Mouse (Mus musculus): ENCODE data around the gene H2-D1. TPM values are rescaled to one million over a fixed set of nuclear protein-coding genes. Genes with fewer than 3 reads are reported as not detected.
A peak's percentile ranks its signal among the peaks of the same experiment; 100 is the strongest.

Gene H2-D1
- polyA plus RNA-seq, 1 experiment = 878 TPM

- Histone ChIP-seq H3K4me3 (replicated peaks; ENCODE audit: extremely low read depth, low read depth, low read length) (no peak overlapping the region), H3K4me1 (ENCODE audit: control insufficient read depth, insufficient read depth, low read length) (peaks cover 5% of the 10 kb centered on the region)
- 52% methylated on average over 11 of the region's 11 CpGs for WGBS
- TF ChIP-seq POLR2A (IDR thresholded peaks at IDR 0.05; ENCODE audit: borderline replicate concordance, extremely low read depth, low read depth, low read length) (no peak), CTCF (IDR thresholded peaks at IDR 0.05; ENCODE audit: insufficient read depth, low read length) (peak; percentile 91)
- peak; percentile 68 for DNase-seq
Measured at GRCm38 (mm10) chr17:35254241-35255098, 8.1 kb upstream of the H2-D1 start.

GRCm38 (mm10) chr17:35255301-35255700, 7.2 kb upstream of the H2-D1 start:
- TF ChIP-seq CTCF (IDR thresholded peaks at IDR 0.05; ENCODE audit: insufficient read depth, low read length) (no peak), POLR2A (IDR thresholded peaks at IDR 0.05; ENCODE audit: borderline replicate concordance, extremely low read depth, low read depth, low read length) (no peak)
- WGBS = 63% methylated on average over 3 of the region's 3 CpGs
- no peak for DNase-seq
- H3K4me1 ChIP-seq (ENCODE audit: control insufficient read depth, insufficient read depth, low read length) = peaks cover 8% of the 10 kb centered on the region
- H3K4me3 ChIP-seq (replicated peaks; ENCODE audit: extremely low read depth, low read depth, low read length) = no peak overlapping the region

GRCm38 (mm10) chr17:35255704-35256103, 6.8 kb upstream of the H2-D1 start:
- WGBS = 57% methylated on average over 4 of the region's 4 CpGs
- DNase-seq = no peak
- Histone ChIP-seq H3K4me1 (ENCODE audit: control insufficient read depth, insufficient read depth, low read length) (peaks cover 8% of the 10 kb centered on the region), H3K4me3 (replicated peaks; ENCODE audit: extremely low read depth, low read depth, low read length) (no peak overlapping the region)
- TF ChIP-seq CTCF (IDR thresholded peaks at IDR 0.05; ENCODE audit: insufficient read depth, low read length) (no peak), POLR2A (IDR thresholded peaks at IDR 0.05; ENCODE audit: borderline replicate concordance, extremely low read depth, low read depth, low read length) (no peak)

GRCm38 (mm10) chr17:35257378-35257777, 5.2 kb upstream of the H2-D1 start:
- TF ChIP-seq POLR2A (IDR thresholded peaks at IDR 0.05; ENCODE audit: borderline replicate concordance, extremely low read depth, low read depth, low read length) = no peak
- TF ChIP-seq CTCF (IDR thresholded peaks at IDR 0.05; ENCODE audit: insufficient read depth, low read length) = no peak
- Histone ChIP-seq H3K4me3 (replicated peaks; ENCODE audit: extremely low read depth, low read depth, low read length) (no peak overlapping the region), H3K4me1 (ENCODE audit: control insufficient read depth, insufficient read depth, low read length) (peaks cover 8% of the 10 kb centered on the region)
- no peak for DNase-seq
- 19% methylated on average over 1 of the region's 1 CpGs for WGBS

- no peak for TF ChIP-seq POLR2A (IDR thresholded peaks at IDR 0.05; ENCODE audit: borderline replicate concordance, extremely low read depth, low read depth, low read length)
- peak; percentile 84 for TF ChIP-seq CTCF (IDR thresholded peaks at IDR 0.05; ENCODE audit: insufficient read depth, low read length)
- DNase-seq = peak; percentile 95
- WGBS = 3% methylated on average over 17 of the region's 17 CpGs
- H3K4me1 ChIP-seq (ENCODE audit: control insufficient read depth, insufficient read depth, low read length) = peaks cover 8% of the 10 kb centered on the region
- peak overlapping the region; percentile 73 for H3K4me3 ChIP-seq (replicated peaks; ENCODE audit: extremely low read depth, low read depth, low read length)
Measured at GRCm38 (mm10) chr17:35257824-35258491, 4.6 kb upstream of the H2-D1 start.

- TF ChIP-seq POLR2A (IDR thresholded peaks at IDR 0.05; ENCODE audit: borderline replicate concordance, extremely low read depth, low read depth, low read length) (no peak), CTCF (IDR thresholded peaks at IDR 0.05; ENCODE audit: insufficient read depth, low read length) (0 out of 2 replicates have a peak, but pooled peaks have one; percentile 19)
- peaks cover 8% of the 10 kb centered on the region for H3K4me1 ChIP-seq (ENCODE audit: control insufficient read depth, insufficient read depth, low read length)
- no peak overlapping the region for H3K4me3 ChIP-seq (replicated peaks; ENCODE audit: extremely low read depth, low read depth, low read length)
- DNase-seq = no peak
- 33% methylated on average over 14 of the region's 14 CpGs for WGBS
Measured at GRCm38 (mm10) chr17:35258492-35259478, 3.7 kb upstream of the H2-D1 start.

- no peak for TF ChIP-seq POLR2A (IDR thresholded peaks at IDR 0.05; ENCODE audit: borderline replicate concordance, extremely low read depth, low read depth, low read length)
- no peak for TF ChIP-seq CTCF (IDR thresholded peaks at IDR 0.05; ENCODE audit: insufficient read depth, low read length)
- Histone ChIP-seq H3K4me1 (ENCODE audit: control insufficient read depth, insufficient read depth, low read length) (peaks cover 8% of the 10 kb centered on the region), H3K4me3 (replicated peaks; ENCODE audit: extremely low read depth, low read depth, low read length) (no peak overlapping the region)
- DNase-seq = no peak
- 69% methylated on average over 4 of the region's 4 CpGs for WGBS
Measured at GRCm38 (mm10) chr17:35259621-35260020, 2.9 kb upstream of the H2-D1 start.

GRCm38 (mm10) chr17:35261651-35262050, 879 bp upstream of the H2-D1 start:
- no peak for TF ChIP-seq POLR2A (IDR thresholded peaks at IDR 0.05; ENCODE audit: borderline replicate concordance, extremely low read depth, low read depth, low read length)
- TF ChIP-seq CTCF (IDR thresholded peaks at IDR 0.05; ENCODE audit: insufficient read depth, low read length) = no peak
- 77% methylated on average over 13 of the region's 13 CpGs for WGBS
- H3K4me1 ChIP-seq (ENCODE audit: control insufficient read depth, insufficient read depth, low read length) = peaks cover 8% of the 10 kb centered on the region
- DNase-seq = no peak
- no peak overlapping the region for H3K4me3 ChIP-seq (replicated peaks; ENCODE audit: extremely low read depth, low read depth, low read length)

- peaks cover 4% of the 10 kb centered on the region for H3K4me1 ChIP-seq (ENCODE audit: control insufficient read depth, insufficient read depth, low read length)
- WGBS = 2% methylated on average over 31 of the region's 31 CpGs
- no peak for DNase-seq
- H3K4me3 ChIP-seq (replicated peaks; ENCODE audit: extremely low read depth, low read depth, low read length) = peak overlapping the region; percentile 89
- TF ChIP-seq POLR2A (IDR thresholded peaks at IDR 0.05; ENCODE audit: borderline replicate concordance, extremely low read depth, low read depth, low read length) = no peak
- no peak for TF ChIP-seq CTCF (IDR thresholded peaks at IDR 0.05; ENCODE audit: insufficient read depth, low read length)
Measured at GRCm38 (mm10) chr17:35263523-35263883, 973 bp downstream of the H2-D1 start.
